Mouse (Mus musculus) layer of hippocampus, postnatal 36 days (tissue): ENCODE measurements around the gene Pptc7. TPM values are rescaled to one million over a fixed set of nuclear protein-coding genes. Genes with fewer than 3 reads are reported as not detected.

Experiments
- DNase-seq, 2 experiments: peaks; one replicate each; pipeline ENCODE4 v3.0.0; 2022
- total RNA-seq, 2 experiments: library from RNA; stranded (reverse); gene quantifications; 2 replicates each; pipeline ENCODE4 v1.2.3; 2021

Gene Pptc7
- 10 to 100 TPM; 41.1 to 43.6 TPM for total RNA-seq

DNA sequence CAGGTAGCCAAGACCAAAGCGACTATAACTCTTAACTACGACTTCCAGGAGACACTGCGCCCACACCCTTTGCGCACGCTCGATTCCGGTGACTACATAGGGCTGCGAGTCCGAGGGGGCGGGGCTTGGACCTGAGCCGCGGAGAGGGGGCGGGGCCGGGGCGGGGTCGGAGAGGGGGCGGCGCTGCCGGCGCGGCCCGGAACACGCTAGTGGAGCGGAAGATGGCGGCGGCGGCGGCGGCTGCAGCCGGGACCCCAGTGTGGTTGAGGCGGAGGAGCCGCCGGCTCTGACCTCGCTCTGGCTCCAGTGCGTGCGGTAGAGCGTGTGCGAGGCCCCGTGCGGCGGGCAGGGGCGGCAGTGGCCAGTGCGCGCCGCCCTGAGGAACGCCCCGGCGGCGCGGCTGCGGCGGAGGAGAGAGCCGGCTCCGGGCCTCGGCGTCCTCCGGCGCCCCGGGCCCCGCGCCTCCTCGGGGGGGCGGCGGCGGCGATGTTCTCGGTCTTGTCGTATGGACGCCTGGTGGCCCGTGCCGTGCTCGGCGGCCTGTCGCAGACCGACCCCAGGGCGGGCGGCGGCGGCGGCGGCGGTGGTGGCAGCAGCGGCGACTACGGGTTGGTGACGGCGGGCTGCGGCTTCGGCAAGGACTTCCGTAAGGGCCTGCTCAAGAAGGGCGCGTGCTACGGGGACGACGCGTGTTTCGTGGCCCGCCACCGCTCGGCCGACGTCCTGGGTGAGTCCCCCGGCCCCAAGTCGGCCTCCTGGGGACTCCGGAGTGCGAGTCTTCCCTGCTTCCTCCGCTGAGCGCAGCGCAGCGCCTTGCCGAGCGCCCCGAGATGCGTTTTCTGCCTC, at the start of gene Pptc7:
Gene Pptc7 (plus strand): TSS at position 183 of the 846 bp plus-strand sequence.
- peak; percentile 80 to 81 for DNase-seq

DNA sequence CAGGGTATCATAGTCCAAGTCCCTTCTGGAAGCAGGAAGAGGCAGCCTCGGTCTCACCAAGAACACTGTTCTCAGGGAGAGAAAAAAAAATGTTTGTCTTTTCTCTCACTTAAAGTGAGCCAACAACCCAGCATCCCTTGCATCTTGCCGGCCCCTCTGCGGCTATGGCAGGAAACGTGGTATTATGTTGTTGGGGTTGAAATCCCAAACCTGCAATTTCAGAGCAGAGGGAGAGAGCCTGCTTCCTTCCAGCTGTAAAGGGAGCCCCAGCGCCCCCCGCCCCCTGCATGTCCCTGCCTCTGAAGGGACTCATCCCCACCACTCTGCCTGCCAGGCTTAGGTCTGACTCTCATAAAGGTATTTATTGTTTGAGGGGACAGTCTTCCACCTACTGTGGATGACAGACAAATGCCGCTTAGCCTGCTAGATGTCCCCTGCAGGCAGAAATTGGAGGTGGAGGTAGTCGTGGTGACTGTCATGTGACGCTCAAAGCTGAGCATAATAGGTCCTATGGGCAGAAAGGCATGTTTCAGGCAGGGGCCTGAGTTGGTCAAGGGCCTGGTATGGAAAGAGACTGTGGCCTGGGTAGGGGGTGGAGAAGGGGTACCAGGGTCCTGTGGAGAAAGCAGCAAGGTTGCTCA, 48.8 kb upstream of the Pptc7 start:
- no peak for DNase-seq

GRCm38 (mm10) chr5:122237200-122237599, 47.0 kb upstream of the Pptc7 start:
- no peak for DNase-seq

- no peak for DNase-seq
Observed at GRCm38 (mm10) chr5:122239618-122240017, 44.5 kb upstream of the Pptc7 start.

GRCm38 (mm10) chr5:122240521-122240920, 43.6 kb upstream of the Pptc7 start:
- no peak for DNase-seq

DNA sequence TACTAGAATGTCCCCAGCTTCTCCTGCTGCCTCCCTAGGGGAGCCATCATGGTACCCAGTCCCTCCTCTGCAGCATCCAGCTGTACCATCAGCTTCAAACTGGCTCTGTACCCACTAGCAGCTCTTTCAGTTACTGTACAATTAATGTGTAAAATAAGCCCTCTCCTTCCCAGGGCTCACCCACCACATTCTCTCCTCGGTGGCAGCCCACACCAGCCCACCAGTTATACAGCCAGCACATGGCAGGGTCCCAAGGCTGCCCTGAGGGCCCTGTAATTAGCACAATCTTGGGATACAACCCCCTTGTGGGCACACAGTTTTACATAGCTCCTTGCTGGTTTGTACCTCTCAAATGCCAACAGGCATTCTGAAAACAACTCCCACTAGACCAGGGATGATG, 43.2 kb upstream of the Pptc7 start:
- DNase-seq: no peak

DNA sequence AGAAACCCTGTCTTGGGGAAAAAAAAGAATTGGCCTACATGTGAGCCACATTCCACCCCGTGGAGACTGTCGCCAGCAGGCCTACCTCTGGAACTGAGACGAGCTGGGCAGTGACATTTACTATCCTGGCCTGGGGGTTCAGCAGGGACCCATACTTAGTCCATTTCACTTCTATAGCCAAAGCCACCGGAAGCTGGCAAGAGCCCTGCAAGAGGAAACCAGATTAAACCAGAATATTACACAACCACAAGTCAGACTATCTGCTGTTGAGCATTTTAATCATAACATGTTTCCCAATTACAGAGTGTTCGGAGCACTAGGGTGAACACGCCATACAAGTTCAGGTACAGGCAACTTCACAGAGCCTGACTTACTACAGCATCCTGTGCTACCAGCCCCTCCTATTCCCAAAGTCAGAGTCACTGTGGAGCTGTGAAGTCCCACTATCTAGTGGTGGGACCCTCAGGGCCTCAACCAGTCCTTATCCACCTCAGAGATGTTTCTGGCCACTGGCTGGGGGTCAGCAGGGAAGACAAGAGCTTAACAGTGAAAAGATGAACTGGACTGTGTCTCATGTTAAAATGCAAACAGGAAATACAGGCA, 41.5 kb upstream of the Pptc7 start:
- DNase-seq: no peak

- peak in 1 of 2 experiments; percentile 38 for DNase-seq
Observed at GRCm38 (mm10) chr5:122243781-122244523, 40.2 kb upstream of the Pptc7 start.

- no peak for DNase-seq
Observed at GRCm38 (mm10) chr5:122245186-122245585, 39.0 kb upstream of the Pptc7 start.

GRCm38 (mm10) chr5:122246547-122247167, 37.5 kb upstream of the Pptc7 start:
- no peak for DNase-seq

- DNase-seq: peak in 1 of 2 experiments; percentile 39
Observed at GRCm38 (mm10) chr5:122247529-122247928, 36.6 kb upstream of the Pptc7 start.

DNA sequence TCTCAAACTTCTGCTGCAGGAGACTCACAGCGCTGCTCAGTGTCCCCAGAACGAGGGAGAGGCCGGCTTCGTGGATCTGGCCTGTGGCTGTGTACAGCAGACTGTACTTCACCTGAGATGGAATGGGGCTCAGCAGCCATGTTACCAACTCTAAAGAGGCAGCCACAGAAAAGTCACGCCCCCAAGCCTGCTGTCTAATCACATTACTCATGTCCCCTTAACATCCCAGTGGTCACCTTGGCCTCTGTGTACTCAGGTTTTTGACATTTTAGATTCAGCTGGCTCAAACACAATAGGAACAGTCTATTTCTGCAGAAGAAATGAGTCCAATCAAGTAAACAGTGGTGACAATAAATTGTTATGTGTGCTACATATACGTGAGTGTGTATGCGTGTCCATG, 36.2 kb upstream of the Pptc7 start:
- DNase-seq: no peak

- DNase-seq: no peak
Observed at GRCm38 (mm10) chr5:122249281-122249680, 34.9 kb upstream of the Pptc7 start.

GRCm38 (mm10) chr5:122251895-122252606, 32.1 kb upstream of the Pptc7 start:
- DNase-seq: no peak

DNA sequence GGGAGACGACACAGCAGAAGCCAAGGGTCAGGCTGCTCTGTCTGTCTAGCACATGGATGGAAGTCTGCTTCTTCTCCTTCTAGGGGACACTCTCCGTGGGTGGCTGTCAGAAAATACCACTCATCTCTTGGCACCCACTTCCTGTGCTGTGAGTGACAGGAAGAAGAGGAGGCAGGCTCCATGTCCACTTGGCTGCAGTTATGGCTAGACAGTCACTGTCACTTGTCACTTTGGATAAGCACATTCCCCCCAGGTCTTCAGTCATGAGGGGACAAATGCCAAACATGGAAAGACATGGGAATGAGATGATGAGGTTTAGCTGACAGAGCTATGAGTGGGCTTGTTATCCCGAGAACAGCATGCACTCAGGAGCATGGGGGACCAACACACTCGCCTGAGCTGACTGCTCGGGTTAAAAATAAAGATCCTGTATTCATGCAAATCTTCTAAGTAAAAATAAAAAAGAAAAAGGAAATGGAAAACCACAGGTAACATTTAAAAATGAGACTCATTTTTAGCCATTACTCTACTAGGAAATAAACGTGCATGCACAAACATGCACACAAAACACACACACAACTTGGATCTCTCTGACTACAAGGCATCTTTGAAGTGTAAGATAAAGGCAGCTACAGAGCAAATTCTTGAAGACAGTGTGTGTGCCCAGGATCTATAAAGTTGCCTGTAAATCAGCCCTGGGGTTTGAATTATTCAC, 26.0 kb upstream of the Pptc7 start:
- DNase-seq: no peak

DNA sequence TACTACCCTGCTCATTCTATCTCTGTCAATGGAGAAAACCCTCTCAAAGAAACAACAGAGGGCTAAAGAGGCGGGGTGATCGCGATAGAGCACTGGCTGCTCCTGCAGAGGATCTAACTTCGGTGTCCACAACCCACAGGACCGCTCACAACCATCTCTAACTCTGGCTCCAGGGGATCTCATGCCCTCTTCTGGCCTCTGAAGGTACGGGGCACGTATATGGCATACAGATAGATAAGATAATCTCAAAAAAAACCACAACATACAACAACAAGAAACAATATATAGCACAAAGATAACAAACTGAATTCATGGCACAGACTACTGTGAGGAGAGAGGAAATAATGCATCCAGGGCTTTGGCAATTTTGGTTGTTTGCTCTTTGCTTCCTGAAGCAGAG, 22.1 kb upstream of the Pptc7 start:
- DNase-seq: no peak

DNA sequence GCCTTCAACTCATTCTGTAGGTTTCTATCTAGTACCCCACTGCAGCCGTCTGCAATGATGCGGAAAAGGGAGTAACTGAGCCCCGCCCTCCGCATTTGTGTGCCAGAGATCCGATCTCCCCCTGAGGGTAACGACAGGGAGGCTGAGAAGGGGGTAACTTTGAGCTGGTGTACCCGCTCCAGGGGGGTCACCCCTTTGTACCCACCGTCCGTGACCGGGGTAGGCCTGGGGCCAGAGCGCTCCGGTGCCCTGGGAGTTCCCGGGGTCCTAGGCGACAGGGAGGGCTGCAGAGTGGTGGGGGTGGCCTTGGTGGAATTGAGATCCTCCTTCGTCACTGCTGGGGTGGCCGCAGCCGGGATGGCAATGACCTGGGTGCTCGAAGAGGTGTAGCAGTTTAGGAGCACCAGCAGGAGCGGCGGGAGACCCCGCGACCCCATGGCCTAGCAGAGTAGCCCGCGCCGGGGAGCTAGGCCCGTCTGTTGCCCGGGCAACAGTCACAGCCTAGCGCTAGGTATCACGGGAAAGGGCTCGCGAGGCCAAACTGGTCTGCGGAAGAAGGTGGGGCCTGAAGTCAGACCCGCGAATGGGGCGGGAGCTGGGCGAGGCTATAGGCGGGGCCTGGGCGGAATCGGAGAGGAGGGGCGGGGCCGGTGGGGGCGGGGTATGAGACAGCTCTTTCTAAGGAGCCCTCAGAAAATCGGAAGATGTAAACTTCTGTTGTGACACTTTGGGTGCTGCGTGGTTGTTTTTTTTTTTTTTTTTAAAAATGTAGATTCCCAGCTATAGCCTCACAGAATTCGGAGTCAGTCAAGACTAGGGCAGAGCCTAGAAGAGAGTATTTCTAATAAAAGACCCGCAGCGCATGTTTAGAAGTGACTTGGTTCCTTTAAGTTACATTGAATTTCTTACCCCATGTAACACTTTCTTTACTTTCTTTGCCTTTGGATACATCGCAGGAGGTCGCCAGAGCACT, 19.9 kb upstream of the Pptc7 start, which contains the start of gene Tctn1:
Gene Tctn1 (minus strand): TSS at position 528 of the 973 bp plus-strand sequence.
- peak; percentile 82 to 83 for DNase-seq

DNA sequence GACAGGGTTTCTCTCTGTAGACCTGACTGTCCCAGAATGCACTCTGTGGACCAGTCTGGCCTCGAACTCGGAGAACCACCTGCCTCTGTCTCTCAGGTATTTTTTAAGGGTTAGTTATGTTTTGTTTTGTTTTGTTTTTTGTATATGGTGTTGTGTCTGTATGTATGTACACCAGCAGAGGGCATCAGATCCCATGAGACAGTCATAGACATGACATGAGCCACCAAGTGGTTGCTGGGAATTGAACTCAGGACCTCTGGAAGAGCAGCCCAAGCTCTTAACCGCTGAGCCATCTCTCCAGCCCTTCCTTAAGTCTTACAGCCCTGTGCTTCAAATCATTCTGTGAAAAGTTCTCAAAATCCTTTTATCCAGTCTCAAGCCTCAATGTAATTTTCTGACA, 19.0 kb upstream of the Pptc7 start:
- no peak for DNase-seq

DNA sequence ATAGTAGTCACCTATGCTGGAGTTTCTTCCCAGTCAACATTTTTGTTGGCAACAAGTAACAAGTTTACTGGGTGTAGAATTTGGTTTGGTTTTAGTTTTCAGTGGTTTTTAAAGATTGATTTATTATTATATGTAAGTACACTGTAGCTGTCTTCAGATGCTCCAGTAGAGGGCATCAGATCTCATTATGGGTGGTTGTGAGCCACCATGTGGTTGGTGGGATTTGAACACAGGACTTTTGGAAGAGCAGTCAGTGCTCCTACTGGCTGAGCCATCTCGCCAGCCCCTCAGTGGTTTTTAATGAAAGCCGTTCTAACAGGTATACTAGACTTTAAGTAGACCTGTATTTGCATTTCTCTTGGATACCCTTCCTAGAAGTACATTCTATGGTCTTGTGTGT, 18.2 kb upstream of the Pptc7 start:
- no peak for DNase-seq

GRCm38 (mm10) chr5:122267136-122267535, 17.0 kb upstream of the Pptc7 start:
- no peak for DNase-seq
